Mouse (Mus musculus): ENCODE results near the gene Kdf1.

- TF ChIP-seq CTCF (IDR thresholded peaks at IDR 0.05; ENCODE audit: insufficient read depth, low read depth, low read length) (no peak), POLR2A (IDR thresholded peaks at IDR 0.05; ENCODE audit: insufficient read depth, low read depth, low read length) (no peak)
Observed at GRCm38 (mm10) chr4:133486673-133487357, 31.9 kb upstream of the Kdf1 start.
